Mouse (Mus musculus): ENCODE results near the gene Tssk1. TPM values are rescaled to one million over a fixed set of nuclear protein-coding genes. Genes with fewer than 3 reads are reported as not detected.

Gene Tssk1
- total RNA-seq, 2 experiments from 2014 or later = not detected

DNA sequence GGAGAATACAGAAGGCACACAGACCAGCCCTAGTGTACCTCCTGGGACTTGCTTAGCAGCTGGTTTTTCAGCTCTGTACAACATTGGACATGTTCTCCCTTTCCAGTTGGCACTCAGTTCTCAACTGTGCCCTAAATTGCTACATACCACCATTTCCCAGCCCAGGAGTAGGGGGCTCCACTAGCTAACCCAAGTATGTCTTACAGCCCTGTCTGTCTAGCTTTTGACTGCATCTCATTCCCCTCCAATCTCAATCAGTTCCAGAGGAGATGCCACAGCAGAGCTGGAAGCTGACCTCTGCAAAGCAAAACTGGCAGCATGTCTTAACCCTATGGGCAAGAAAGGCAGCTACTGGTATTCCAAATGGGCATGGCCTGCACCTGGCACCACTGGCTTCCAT lies 2.1 kb downstream of the Tssk1 start:
- ATAC-seq (ENCODE audit: poor library complexity, severe bottlenecking) = no peak

DNA sequence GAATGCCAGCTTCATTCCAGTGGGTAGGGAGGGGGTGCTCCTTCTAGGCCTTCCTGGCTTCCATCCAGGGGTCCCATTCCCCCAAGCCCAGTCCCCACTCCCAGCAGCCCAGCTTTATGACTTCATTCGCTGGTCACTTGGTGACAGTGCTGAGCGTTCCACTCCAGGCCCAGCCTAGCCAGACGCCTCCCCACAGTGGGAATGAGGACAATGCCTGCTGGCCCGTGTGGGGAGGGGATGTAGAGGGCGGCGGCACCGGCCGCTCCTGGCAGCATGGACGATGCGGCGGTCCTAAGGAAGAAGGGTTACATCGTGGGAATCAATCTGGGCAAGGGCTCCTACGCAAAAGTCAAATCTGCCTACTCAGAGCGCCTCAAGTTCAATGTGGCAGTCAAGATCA lies 4.4 kb downstream of the Tssk1 start, which contains the start of the genes Dgcr2 and Tssk2:
Dgcr2 (minus strand) TSS at position 101 of the 400 bp plus-strand sequence.
Tssk2 (plus strand) TSS at position 176 of the 400 bp plus-strand sequence.
- ATAC-seq (ENCODE audit: poor library complexity, severe bottlenecking) = no peak

DNA sequence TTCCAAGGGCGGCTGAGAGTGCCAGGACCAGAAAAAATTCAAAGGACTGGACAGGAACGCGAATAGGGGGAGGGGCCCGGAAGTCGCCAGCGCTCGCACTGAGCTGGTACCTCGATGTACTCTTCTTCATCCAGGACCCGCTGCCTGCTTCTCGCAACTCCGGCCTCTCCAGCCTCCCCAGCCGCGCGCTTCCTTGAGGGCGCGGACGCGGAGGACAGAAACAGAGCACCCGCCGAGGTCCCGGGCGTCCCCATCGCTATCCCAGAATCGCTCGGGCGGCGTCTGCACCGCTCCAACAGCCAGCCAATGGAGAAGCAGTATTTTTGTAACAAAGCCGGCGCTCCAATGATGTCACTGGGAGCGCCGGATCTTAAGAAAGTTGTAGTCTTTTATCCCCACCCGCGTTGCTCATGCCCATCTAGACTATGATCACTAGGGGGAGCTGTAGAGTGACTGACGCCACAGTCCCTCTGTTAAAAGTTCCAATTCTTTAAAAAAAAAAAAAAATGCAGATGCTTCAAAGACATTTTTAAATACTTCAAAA lies 17.1 kb downstream of the Tssk1 start, which contains the start of gene Ess2:
Ess2 (minus strand) TSS at position 297 of the 544 bp plus-strand sequence.
- peak; percentile 98 for ATAC-seq (ENCODE audit: poor library complexity, severe bottlenecking)

DNA sequence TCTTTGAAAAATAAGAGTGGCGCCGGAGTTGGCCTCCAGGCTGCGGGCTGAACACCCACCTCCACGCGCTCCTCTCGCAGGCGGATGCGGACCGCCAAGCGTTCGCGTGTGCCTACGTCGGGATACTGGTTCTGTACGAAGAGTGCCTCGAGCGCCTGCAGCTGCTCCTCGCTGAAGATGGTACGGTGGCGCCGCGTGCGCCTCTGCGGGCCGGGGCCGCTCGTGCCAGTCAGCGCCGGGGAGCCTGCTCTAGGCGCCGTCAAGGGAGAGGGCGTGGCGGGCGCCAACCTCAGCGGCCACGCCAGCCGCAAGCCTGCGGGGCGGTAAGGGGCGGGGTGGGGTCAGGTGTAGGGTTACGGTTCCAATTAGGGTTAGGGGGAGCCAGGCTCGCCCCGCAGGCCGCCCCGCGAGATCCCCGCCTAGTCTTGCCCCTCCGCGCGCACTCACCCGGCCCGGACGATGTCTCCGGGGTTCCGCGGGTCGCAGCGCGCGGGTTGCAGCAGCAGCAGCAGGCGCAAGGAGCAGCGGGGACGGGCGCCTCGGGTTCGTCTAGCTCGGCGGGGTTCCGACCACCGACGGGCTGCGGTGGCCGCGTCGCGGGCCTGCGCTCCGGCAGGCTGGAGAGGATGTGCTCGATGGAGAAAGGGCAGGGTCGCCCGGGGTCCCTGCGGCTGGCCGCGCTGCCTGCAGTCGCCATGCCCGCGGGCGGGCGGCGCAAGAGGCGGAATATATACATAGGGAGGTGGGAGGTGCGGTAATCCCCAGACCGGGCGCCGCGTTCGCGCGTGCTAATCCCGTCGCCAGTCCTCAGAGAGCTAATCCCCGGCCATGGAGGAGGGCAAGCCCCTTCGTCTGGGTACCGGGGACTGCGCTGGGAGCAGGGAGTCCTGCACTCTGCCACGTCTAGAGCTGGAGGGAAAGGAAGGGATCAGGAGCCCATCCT lies 20.6 kb downstream of the Tssk1 start, which contains the start of gene Gsc2:
Gsc2 (minus strand) TSS at position 753 of the 943 bp plus-strand sequence.
- ATAC-seq (ENCODE audit: poor library complexity, severe bottlenecking) = no peak

DNA sequence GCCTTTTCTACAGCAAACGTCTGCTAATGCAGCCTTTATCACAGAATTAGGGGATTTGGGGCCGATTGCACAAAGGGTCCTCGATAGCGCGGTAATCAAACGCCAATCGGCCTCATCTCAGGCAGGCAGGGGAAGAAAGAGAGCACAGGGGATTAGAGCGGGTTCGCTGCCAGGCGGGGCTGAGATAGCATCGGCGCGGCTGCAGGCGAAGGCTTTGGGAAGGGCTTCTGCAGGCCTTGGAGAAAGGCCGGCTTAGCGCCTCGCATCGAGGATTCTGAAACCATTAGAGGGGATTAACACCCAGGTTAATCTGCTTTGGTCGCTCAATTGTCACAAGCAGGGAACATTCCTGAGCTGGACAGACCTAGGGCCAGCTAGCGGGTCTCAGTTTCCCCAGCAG lies 26.6 kb downstream of the Tssk1 start:
- ATAC-seq (ENCODE audit: poor library complexity, severe bottlenecking) = no peak

DNA sequence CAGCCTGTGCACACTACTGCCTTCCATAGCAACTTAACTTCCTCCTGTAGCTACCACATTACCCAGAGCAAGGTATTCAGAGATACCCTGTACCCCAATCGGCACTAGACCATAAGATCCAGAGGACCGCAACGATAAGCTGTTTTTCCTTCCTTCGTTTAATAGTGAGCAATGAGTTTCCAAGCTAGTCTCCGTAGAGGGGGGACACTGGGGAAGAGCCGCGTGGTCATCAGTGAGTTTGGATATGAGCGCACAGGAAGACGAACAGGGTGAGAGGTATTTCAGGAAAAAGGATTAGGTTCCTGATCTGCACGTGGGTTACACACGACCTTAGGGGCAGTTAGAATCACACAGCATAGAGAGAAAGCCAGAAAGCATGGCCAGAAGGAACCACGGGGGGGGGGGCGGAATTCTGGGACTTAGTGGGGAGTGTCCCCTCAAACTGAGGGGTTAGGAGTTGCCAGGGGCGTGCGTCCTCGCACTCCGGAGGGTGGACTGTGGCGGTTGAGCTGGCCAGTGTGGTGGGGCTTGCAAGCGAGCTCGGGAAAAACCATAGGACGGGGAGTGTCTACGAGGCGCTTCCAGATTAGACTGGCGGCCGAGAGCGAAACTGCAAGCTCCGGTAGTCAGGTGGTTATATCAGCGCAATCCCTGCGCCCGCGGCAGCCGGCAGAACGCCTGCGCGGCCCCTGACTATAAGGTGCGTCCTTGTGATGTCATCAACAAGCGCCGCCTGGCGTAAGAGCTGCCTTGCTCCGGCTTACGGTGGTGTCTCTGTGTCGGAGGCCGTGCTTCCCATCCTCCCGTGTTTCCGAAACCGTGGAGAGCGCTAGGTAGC lies 27.5 kb downstream of the Tssk1 start:
- ATAC-seq (ENCODE audit: poor library complexity, severe bottlenecking) = peak; percentile 95

DNA sequence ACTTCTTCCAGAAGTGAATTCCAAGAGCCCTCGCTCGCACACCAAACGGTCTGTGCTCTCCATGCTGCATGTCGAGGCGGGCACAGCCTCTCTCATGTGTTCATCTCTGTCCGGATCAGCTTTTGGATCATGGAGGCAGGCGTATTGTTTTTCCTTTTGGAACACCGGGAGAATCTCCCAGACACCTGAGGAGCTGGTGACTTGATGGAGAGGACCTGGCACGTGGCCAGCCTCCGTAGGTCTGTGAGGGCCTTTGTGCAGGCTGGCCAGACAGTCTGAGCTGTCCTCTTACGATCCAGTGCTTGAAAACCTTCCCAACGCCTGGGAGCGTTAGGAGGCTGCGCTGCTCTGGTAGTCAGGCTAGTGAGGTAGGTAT lies 28.1 kb downstream of the Tssk1 start:
- peak; percentile 11; the same call in 1 of the 2 replicates for ATAC-seq (ENCODE audit: poor library complexity, severe bottlenecking)

DNA sequence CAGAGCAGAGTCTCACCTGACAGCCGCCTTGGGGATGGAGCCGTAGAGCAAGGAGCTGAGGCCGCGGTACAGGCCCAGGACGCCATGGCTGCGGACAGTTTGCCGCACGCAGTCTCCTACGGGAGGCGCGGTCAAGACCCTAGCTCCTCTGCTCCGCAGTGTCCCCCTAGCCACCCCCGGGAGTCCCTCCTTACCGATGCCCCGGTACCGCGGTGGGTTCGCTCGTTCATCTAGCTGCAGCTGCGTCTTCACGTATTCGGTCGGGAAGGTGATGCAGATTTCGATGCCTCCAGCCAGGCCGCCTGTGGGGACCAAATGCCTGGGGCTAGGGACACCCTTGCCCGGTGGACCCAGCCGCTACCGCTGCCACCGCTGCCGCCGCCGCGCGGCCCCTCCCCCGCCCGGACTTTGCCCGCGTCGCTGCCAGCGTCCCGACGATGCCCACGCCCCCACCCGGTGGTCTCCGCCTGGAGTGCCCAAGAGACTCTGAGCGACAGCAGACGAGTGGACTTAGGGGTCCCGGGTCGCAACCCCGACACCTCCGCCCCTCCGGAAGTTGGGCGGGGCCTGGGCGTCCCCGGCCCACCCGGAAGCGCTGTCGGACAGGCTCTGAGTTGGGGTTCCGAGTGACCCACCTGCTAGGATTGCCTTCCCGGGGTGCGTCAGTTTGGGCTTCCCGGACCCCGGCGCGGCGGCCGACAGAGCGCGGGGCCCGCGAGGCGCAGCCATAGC lies 33.5 kb downstream of the Tssk1 start:
- peak; percentile 13; the same call in 1 of the 2 replicates for ATAC-seq (ENCODE audit: poor library complexity, severe bottlenecking)

DNA sequence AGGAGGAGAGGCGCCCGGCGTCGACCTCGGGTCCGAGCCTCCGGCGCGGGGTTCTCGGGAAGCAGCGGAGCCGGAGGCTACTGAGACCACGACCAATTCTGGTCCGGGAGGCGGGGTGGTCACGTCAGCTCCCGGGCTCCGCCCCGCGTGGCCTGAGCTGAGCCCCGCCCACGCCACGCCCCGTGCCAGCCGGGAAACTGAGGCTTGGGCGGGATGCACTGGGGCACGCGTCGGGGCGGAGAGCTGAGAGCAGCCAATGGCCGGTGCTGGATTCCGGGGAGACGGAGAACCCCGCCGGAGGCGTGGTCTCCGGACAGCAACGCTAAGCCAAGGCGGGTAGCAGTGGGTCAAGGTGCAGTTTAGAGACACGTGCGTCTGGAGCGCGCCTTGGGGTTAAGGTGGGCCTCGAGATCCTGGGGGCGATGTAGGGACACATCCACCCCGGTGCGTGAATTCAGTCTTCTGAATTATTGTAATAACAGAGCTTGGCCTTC lies 34.1 kb downstream of the Tssk1 start, which contains the start of gene Slc25a1:
Slc25a1 (minus strand) TSS at position 133 of the 494 bp plus-strand sequence.
- peak; percentile 61 for ATAC-seq (ENCODE audit: poor library complexity, severe bottlenecking)

DNA sequence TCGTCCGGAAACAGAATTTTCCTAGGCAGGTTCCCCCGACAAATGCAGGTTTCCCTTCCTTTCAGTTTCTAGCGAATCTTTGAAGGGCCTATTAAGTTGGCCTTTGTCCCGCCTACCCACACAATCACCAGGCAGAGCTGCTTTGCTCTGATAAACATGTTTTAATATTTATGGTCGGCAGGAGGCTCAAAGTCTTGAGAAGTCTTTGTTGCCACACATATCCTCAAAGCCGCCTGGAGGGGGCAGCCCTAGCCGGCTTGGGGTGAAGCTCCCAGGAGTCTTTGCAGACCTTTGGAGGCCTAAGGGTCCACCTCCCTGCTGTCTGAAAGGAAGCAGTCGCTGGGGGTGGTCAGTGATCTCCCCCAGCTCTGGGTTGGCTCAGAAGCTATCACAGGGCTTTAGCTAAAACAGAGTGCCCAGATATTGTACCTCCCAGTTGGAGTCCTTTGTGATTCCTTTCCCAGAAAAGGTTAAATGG lies 34.6 kb downstream of the Tssk1 start:
- ATAC-seq (ENCODE audit: poor library complexity, severe bottlenecking) = peak; percentile 82

DNA sequence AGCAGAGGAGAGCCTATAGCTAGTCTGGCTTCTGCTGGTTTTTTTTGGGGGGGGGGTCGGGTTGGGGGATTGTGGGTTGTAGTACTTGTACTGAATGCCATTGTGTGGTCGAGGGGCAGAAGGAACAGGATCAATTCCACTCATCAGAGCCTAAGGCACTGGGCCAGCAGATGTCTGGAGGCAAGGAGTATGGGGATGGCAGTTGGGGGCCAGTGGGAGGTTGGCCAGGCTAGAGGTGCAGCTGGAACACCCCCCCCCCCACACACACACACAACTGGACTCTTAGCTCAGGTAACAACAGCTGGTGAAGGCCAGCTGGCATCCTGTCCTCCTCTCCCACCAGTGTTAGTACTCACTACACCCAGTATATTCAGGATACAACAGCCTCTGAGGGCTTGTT lies 35.2 kb downstream of the Tssk1 start:
- no peak for ATAC-seq (ENCODE audit: poor library complexity, severe bottlenecking)

DNA sequence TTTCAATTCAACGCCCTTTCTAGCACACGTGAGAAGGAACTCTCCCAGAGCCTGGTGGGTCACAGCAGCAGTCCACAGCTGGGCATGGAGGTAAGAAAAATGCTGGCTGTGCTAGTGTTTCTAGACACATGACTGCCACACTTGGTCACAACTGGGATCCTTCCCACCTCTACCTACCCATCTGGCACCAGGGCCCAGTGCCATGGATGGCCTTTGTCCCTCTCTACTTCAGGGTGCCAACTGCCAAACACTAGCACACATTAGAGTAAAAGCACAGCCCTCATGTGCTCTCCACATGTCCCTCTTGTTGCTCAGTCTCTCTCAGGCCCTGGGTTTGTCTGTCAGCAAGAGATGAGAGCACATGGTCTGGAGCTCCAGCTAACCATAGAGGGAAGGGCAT lies 35.6 kb downstream of the Tssk1 start:
- ATAC-seq (ENCODE audit: poor library complexity, severe bottlenecking) = no peak

DNA sequence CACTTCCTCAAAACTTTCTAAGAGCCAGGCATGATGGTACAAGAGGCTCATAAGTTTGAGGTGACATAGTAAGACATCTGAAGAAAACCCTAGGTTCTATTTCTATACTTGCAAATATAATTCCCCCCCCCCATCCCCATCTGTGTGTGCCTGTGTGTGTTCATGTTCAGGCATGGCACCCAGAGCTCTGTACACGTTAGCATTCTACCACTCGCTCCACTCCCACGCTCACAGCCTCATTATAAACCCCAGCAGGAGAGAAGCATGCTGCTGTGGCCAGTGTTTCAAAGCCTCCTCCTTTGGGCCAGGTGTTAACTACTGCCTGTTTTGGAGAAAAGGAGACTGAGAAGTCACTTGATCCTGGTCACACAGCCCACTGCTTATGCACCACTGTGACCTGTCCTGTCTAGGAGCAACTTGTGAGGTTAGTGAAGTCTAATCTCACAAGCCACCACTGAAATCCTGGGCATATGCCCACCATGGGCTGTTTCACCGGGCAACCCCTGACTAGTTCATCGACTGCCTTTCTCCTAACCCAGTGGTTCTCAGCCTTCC lies 38.0 kb downstream of the Tssk1 start:
- no peak for ATAC-seq (ENCODE audit: poor library complexity, severe bottlenecking)

DNA sequence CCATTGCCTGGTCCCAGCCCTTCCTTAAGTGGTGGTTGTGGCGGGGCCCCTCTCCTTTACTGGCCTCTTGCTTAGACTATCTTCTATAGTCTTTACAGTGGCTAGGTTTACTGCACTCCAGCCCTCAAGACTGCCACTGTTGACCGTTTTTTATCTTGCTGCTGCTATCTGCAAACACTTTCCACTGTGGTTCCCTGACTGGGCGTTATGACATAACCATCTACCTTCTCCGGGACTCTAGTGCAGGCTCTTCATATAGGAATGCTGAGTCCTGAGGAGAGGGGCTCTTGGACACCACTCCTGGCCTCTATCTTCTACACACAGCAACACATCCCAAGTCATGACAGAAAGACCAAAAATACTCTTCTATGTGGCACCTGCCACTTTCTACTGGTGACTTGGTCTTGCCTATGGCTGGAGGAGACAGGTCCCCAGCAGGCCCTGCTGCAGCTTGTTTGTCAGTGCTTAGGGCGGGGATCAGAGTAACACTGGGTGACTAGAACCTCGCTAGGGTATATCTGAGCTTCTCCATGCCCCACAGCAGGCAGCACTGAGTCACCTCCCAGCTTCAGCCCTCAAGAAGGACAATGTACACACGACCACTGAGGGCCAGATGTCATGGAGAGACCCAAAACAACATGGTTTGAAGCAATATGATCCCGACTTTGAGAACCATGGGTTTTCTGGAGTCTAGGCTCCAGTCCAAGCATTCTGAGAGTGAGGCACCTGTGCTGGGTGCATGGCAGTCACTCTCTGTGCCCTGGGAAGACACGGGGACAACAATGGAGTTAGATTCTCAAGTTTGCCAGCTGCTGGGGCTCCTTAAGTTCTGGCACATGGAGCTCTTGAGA lies 39.8 kb downstream of the Tssk1 start:
- ATAC-seq (ENCODE audit: poor library complexity, severe bottlenecking) = no peak

DNA sequence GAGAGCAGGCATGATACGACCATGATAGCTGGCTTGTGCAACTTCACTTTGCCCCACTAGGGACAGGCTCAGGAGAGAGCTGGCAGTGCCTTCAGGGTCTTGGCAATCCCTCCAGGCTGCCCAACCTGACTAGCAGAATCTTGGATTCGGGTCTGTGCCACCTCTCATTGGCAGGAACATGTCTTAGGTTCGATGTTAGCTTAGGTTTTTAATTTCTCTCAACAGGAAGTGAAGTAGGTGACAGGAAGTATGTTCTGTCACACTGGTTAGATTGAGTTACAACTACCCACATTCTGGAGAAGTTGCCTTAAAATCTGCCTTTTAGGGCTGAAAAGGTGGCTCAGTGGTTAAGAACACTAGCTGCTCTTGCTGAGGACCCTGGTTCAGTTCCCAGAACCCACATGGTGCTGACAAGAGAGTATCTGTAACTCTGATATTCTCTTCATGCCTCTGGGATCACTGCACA lies 40.5 kb downstream of the Tssk1 start:
- ATAC-seq (ENCODE audit: poor library complexity, severe bottlenecking) = no peak

DNA sequence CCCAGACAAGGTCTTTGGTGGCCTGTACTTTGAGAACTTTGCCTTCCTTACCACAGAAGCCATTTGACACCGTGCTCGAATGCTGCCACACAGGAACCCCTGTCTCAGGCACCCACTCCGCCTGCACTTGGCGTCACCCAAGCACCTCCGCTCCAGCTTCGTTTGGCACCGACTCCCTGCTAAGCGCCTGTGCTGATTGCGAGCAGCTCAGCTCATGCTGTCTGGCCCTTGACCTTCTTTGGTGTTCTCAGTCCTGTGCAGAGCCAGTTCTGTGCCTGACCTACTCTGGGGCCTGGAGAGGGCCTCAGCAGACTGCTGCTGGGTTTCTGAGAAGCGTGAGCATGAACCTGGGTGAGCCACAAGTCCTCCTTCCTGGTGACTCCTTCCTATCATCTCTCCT lies 42.8 kb downstream of the Tssk1 start:
- no peak for ATAC-seq (ENCODE audit: poor library complexity, severe bottlenecking)

DNA sequence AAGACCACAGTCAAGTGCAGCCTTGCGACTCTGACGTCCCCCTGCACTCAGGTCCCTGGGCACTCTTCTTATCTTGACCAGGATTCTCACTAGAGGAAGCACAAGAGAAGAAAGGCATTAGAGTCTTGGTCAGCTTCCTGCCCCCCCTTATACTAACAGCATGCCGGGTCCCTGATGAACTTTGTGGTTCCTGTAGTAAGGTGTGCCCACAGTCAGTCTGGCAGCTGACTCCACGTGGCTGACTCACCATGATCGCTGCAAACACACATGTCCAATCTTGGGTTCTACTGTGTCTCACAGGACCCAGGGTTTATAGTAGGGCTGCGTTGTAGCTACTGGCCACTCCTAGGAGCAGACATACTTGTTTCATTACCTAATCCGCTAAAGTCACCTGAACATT lies 44.2 kb downstream of the Tssk1 start:
- ATAC-seq (ENCODE audit: poor library complexity, severe bottlenecking) = 0 out of 2 replicates have a peak, but pooled peaks have one; percentile 23

DNA sequence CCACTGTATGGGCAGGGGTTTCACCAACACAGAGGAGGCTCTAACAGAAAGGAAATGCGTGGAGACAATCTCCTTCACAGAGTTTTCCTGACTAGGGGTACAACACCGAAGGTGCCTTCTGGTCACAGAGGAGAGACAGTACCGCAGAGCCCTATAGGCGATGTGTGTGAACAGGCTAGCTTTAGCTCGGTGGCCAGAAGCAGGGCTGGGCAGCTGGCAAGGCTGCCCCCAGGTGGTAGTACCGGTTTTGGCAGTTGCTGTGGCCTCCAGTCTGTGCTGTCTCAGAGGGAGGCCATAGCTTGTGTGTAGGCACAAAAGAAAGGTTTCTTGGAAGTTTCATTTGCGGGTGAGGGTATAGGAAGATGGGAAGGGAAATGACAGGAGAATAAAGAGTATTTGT lies 44.8 kb downstream of the Tssk1 start:
- peak; percentile 96 for ATAC-seq (ENCODE audit: poor library complexity, severe bottlenecking)

All from megakaryocyte, adult 5-6 weeks (primary cell).